Mouse (Mus musculus) monocyte, adult 5-6 weeks (primary cell): ENCODE measurements around the gene Mgp. TPM values are rescaled to one million over a fixed set of nuclear protein-coding genes. Genes with fewer than 3 reads are reported as not detected.
"Not testable (repeated sequence)": the region's sequence is repeated elsewhere in the genome, so short reads cannot be mapped to it uniquely, and the experiment has no call there.

Source experiments
- ATAC-seq: fragments of 153-309, 156-312 bp; replicated peaks from 2 replicates; pipeline ENCODE4 v1.8.0; 2017; ENCODE audit warnings: mild to moderate bottlenecking; ENCODE audit not compliant: low TSS enrichment, insufficient number of reproducible peaks, severe bottlenecking, poor library complexity, low FRiP score
- total RNA-seq: library from RNA; stranded (forward); fragments of 200-1000, 200-491, 200-594 nt; gene quantifications from 3 replicates; pipeline ENCODE4 v1.2.3, GENCODE M21; 2017

Mgp gene
- total RNA-seq, 1 experiment from 2014 or later, result not detected

DNA sequence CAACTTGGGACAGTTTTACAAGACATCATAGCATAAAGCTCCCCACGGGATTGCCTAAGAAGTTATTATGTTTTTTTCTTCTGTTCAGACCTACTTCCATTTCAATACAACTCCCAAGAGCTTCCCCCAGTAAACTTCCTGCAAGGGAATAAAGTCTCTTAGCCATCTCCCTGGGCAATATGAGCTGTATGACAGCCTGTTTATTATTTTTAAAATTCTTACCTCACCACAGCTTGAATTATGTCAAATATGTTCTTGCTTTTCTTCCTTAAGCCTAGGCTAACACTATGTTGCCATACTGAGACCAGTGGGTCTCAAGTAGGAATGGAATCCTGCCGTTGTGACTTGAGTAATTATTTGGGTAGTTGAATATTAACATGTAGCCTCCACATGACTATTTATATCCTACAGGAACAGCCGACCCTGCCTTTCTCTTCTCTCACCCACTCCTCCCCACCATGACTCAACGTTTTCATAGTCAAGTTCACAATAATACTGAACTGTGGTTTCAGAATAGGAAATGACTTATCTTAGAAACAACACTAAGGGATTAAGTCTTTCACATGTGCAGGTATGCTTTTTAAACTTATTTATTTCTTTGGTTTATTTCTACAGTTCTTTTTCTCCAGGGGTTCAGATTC is 24.9 kb upstream of the Mgp start:
- ATAC-seq, result no peak

DNA sequence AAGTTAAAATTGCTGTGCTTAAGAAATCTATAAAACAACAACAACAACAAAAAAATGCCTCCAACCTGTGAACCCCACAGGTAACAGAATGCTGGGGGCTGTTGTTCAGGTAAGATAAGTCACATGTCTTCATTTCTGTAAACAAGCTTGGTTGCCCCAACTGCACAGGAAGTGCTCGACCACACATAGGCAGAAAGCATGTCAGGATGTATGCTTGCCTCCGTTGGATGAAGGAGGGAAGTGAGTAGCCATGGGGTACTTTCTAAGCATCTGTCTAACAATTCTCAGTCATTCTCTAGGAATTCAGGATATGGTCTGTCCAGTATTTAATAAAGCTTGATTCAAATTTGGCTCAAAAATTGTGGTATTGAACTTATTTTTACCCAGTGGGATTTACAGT is 23.3 kb upstream of the Mgp start:
- no peak for ATAC-seq

DNA sequence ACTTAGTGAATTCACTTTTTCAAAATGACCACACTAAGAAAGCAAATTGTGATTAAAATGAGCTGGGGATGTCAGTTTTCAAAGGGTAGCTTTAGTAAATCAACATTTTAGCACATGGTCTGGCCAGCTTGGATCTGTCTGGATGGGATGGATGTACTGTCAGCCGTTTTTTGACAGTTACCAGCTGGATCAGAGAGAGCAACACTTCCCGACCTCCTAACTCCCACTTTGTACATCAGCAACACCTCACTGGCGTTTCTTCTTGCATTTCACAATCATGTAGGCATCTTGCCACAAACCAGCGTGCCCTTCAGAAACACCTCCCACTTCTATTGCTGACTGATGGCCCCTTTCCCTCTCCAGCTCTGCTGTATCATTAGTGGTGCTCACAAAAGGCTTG is 22.6 kb upstream of the Mgp start:
- no peak for ATAC-seq

DNA sequence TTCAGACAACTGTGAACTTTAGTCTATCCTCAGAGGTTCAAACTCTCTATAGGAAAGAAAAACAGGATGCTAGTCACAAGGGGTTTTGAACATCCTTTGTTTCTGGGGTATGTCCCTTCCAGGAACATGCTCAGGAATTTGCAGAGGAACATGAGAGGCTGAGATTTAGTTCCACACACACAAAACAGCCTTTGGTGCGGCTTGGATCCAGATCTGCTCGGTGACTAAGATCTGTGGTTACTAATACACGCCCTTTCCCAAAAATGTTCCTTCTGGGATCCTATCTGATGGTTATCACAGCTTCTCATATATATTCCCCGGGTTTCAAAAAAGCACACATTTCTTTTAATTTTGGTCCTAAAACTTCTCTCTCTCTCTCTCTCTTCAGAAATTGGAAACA is 22.2 kb upstream of the Mgp start:
- ATAC-seq, result no peak

DNA sequence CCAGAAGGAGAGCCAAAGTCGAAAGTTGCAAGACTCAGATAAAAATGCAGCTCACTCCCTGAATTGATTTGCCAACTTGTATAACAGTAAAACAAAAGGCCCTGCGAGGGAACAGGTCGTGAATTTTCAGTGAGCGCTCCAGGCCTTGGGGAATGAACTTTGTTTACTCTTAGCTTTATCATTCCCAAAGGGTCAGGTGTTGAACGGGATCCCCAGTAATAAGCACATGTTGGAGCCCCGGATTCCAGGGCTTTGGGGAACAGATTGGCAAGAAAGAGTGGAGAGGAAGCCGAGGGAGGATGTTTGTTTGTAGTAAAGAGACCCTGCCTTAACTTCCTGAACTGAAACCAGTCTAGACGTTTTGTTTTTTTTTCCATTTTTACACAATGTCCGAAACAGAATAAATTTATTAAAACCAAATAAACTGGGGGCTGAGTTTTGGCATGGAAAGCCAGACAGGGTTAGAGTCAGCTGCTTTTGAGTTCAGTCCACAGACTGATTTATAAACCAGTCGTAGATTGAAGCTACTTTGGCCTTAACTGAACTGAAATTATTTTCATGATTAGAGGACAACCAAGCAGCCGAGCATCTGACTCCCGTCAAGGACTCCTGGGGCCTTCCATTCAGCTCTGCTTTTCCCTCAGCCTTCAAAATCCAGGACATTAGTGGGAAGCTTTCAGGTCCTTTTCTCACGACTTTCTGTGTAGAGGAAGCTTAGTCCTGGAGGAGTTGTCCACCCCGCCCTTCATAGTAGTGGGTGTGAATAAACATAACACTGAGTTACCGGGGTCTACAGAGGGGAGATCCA is 19.1 kb upstream of the Mgp start:
- ATAC-seq, result no peak

DNA sequence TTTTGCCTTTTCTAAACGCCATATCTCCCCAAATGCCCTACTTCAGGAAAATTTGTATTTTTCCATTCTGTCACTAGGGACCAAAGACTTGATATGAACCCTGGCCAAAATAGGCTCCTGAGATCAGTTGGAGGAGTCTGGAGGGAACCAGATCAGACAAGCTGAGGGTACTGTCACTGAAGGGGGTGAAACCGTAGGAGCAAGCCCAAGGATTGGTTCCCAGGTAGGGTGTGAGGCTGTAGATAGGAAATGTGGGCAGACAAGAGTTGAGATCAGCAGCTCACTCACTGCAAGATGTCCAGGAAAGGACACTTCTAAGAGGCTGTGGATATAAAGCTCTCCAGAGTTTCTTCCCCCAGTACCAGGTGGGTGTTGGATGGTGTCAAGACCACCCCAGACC is 16.4 kb upstream of the Mgp start:
- no peak for ATAC-seq

DNA sequence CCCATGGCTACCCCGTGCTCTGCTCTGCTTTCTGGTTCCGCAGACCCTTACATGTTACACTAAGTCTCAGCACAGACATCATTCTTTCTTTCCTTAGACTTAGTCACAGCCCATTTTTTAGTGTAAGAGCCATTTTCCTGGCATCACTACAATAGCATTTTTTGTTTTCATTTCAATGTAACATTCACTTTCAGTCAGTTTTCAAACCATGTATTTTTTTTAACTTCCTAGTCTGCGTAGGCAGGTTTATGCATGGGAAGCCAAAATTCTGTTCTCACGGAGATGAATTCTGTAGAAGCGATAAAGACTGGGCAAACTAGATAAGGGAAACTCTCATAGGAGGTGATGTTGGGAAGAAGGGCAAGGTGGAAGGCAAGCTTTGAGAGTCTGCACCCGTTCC is 13.9 kb upstream of the Mgp start:
- ATAC-seq, result no peak

DNA sequence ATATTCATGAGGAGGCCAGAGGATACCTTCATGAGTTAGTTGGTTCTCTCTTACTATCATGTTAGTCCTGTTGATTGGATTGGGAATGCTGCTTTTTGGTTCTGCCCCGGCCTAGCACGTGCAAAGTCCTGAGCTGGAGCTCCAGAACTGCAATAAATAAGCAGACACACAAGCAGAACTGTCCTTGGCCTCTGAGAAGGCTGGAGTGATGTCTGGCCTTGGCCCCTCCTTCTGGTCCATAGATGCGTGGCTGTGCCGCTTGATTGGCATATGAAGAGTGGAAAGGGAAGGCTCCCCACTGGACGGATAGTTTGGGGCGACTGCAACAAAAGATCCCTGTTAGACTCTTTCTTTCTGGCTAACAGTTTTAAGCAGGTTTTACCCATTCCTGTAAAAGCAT is 13.4 kb upstream of the Mgp start:
- ATAC-seq, result no peak

DNA sequence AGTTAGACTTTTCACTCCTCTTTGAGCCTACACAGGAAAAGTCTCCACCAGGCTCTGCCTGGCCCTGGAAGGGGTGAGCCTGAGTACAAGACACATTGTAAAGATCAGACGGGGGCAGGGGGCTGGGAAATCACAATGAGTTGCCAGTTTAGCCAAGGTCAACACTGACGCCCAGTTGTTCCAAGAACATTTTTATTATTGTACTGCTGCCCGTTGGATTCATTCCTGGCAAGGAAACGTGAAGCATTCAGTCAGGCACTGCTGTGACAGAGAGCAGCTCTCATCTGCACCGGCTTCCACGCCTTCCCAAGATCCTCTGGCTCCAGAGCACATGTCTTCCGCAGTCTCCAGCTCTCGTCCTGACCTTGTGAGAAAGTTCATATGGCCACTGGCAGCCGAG is 12.2 kb upstream of the Mgp start:
- no peak for ATAC-seq

DNA sequence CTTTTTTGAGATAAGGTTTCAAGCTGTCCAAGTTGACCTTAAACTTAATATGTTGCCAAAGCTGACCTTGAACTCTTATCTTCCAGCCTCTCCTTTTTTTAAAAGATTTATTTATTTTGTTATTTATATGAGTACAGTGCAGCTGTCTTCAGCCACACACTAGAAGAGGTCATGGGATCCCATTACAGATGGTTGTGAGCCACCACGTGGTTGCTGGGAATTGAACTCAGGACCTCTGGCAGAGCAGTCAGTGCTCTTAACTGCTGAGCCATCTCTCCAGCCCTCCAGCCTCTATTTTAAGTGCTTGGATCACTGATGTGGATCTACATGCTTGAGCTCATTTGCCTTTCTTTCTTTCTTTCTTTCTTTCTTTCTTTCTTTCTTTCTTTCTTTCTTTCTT is 9.1 kb upstream of the Mgp start:
- ATAC-seq, result not testable (repeated sequence)

DNA sequence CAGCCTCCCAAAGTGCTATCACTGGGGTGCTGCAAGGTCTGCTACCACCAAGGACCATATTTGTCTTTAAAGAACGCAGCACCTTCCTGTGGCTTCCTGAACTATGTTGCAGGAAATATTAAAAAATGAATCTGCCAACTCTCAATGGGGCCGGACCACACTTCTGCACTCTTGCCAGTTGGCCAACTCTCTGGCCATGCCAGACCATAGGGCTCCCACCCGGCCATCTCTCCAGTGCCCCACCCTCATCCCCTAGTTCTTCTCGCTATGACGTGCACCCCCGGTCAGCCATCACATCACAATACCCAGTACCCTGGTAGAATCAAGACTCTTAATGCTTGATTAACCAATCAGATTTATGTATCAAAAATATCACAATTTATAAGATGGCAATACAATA is 8.3 kb upstream of the Mgp start:
- ATAC-seq, result no peak

DNA sequence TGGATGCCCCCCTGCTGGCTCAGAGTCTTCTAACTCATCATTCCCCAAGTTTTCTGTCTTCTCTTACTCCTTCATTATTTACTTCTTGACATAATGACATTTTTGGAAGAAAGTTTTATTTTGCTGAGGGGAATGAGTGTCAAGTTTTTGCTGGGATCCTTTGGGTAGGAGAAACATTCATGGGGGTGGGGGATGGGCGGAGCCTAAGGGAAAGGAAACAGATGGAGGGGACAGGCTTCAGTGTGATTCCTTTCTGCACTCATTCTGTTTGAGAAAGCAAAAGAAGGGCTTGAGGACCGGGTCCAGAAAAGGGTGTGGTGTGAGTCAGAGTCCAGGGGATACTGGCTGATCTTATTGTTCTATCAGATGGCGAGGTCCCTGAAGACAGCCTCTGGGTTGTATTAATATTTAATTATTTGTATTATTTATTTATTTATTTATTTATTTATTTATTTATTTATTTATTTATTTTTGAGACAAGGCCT is 7.8 kb upstream of the Mgp start:
- no peak for ATAC-seq

DNA sequence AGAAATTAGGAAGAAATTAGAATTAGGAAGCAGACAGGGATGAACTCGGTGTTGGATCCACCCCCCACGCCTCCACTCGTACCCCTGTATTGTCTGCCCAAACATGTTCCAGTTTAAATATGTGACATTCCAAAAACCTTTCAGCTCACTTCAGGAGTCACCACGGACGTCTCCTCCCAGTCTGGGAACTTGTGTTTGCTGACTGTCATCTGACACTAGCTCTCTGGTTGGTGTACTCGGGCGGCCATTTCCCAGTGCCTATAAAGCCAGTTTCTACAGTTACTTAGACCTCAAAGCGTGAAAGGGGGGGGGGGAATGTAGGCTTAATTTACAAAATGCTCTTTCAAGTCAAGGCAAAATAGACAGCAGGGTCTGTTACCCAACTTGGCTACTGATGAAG is 6.1 kb upstream of the Mgp start:
- ATAC-seq, result no peak

DNA sequence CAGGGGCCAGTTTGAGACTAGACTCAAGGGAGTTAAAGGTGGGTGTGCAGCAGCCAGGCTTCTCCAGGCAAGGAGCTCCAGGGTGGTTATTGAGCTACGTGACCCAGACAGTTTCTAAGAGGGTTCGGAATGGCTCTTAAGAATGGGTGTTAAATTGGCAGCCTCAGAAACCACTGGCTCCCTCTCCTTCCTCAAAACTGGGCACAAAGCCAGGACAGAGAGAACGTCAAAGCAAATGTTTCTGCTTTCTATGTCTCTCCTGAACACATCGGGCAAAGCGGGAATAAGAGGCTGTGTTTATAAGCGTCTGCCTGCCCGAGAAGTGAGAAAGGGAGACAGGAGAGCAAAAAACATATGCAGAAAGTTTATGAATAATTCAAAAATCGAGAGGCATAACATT is 1.0 kb downstream of the Mgp start:
- no peak for ATAC-seq

DNA sequence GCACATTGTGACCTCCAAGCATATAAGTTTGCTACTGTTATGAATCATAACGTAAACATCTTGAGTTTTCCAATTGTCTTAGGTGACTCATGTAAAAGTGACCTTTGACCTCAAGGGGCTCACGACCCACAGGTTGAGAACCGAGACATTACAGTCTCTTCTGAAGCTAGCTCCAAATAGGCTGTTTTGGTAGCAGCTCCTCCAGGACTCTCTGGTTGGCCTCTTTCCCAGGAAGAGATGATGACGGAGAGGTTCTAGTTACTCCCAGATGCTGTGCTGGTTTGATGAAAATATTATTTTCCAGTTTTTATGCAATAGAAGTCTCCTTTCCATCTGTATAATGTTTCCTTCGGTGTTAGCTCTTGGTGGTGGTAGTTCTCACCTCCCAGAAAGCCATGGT is 6.7 kb downstream of the Mgp start:
- ATAC-seq, result no peak

DNA sequence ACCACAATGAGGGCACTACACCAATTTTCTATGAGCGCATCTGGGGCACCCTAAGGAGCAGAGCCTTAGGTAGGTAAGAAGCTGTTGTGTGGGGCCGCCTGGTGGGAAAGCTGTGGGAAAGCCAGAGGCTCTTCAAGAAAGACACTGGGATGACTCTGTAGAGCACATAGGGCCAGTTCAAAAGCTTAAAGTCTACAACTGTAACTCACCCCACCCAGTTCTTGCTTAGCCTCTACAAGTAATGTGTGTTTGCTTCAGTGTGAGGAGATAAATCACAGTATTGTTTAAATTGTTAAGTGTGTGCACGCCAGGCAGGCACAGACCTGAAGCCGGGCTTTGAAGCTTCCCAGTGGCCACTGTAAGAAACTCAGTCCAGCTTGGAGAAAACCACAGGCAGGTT is 9.5 kb downstream of the Mgp start:
- no peak for ATAC-seq

DNA sequence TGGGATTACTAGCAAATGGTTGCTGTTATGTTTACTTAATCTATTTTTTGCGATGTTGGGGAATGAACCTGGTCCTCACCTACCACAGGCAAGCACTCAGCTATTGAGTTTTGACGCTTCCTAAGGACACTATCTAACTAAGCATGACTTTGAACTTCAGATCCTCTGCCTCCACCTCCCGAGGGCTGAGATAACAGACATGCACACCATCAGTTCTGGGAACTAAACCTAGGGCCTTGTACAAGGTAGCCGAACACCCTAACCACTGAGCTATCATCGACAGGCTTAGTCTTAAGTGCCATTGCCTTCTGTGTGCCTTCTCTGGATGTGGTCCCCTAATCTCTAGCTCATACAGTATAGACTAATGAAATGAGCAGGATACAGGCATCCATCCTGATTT is 10.3 kb downstream of the Mgp start:
- no peak for ATAC-seq

DNA sequence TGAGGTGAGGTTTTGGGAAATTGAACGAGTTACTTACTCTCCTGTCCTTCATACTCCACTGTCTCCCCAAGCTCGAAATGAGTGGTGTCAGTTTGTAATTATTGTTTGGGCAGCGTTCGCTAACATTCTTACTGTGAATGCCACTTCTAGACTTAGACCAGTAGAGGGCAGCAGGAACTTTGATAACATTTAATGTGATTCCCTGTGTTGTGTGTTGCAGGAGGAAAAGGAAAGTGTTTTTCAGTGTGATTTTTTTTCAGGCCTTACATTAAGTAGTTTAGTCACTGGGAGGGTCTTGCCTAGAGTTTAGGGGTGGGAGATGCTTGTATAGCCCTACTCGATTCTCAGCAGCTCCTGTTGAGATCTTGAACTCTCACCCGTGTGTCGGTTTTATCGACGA is 14.6 kb downstream of the Mgp start:
- ATAC-seq, result no peak; the same call in 1 of the 2 replicates

DNA sequence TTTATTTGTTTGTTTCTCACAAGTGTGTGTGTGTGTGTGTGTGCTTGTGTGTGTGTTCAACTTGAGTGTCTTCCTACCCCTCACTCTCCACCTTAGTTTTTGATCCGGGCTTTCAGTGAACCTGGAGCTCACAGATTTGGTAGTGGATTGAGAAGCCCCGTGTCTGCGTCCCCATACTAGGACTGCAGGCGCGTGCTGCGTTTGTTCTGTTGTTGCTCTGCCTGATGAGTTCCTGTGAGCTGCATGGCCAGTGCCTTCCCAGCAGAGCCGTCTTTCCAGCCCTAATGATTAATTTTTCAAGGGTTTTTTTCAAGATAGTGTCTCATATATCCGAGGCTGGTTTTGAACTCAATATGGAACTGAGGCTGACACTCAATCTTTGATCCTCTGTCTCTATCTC is 17.2 kb downstream of the Mgp start:
- ATAC-seq, result no peak

DNA sequence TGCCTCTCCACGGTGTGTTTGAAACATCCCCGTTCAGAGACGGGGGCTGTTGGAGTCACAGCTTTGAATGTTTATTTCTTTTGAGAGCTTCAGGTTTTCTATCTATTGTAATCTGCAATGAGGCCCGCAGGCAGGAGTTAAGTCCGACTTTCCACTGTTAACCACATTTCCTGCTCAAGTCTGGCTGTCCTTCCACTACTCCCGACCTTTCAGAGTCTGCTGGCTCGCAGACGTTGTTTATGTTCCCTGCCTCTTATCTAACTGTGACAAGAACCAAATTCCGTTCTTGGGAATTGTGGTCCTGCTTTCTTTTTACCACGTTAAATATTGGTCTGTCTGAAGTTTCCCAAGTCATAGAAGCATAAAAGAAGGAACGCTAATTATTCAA is 17.8 kb downstream of the Mgp start:
- no peak for ATAC-seq
